Mouse (Mus musculus) lung, adult 2 months (tissue): Measurements from ENCODE around the gene Tenm4.

ENCODE experiments used
- CTCF ChIP-seq: fragments of 200-500 bp; IDR thresholded peaks from 2 replicates; pipeline ENCODE4 v1.5.1; 2011; ENCODE audit warnings: mild to moderate bottlenecking, low read length, control low read depth; ENCODE audit not compliant: insufficient read depth
- POLR2A ChIP-seq: fragments of 200-500 bp; IDR thresholded peaks from 2 replicates; pipeline ENCODE4 v1.6.1; 2011; ENCODE audit warnings: low read depth, mild to moderate bottlenecking, control low read depth, low read length, borderline replicate concordance; ENCODE audit errors: extremely low read depth

GRCm38 (mm10) chr7:96708561-96708960, 537.5 kb downstream of the Tenm4 start:
- no peak for TF ChIP-seq CTCF
- no peak for TF ChIP-seq POLR2A
